Mouse (Mus musculus): ENCODE measurements around the gene Fdxr. TPM values are rescaled to one million over a fixed set of nuclear protein-coding genes. Genes with fewer than 3 reads are reported as not detected.

The Fdxr gene
- polyA plus RNA-seq, 1 experiment from 2014 or later, result 14.2 TPM

DNA sequence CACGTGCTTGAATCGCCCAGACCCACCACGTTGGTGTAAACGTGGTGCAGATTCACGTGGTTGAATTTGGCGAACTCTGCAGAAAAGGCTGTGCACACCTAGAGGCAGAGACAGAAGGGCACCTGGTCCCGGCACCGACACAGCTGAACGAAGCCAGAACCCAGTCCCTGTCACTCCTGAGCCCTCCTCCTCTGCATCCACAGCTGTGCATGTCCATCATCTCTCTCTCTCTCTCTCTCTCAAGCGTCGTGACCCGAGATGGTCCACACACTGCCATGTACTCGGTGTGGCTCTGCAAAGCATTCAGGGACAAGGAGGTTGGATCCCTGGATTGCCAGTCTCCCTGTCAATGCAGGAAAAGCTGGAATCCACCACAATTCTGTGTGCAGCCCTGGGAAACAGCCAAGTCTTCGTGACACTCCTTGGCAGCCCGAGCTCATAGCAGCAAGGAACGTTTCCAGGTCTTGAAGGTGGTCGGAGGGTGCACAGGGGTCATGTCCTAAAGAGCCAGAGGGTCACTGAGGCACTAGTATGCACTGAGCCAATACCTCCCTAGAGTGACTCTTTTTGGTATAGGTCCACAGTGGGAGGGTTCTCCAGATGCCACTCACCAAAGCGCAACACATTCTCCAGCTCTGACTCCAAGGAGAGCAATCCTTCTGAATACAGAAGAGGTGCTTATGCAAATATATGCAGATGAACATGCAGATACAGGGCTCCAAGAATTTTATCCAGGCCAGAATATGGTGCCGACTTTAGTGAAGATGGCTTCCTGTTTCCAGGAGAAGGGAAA lies 9.5 kb upstream of the Fdxr start:
- H3K27me3 ChIP-seq (replicated peaks; ENCODE audit: control insufficient read depth, insufficient read depth, low read length), result no peaks in the 10 kb centered on the region
- H3K9ac ChIP-seq (ENCODE audit: low read length), result no peak overlapping the region
- WGBS, result 81% methylated on average over 19 of the region's 19 CpGs
- H3K4me3 ChIP-seq (ENCODE audit: low read depth, low read length), result no peak overlapping the region
- DNase-seq (ENCODE audit: low spot score) (no peak), ATAC-seq (replicated peaks; ENCODE audit: low FRiP score, low TSS enrichment, low read depth) (no peak)
- H3K4me2 ChIP-seq (ENCODE audit: low read length), result no peak overlapping the region
- H3K27ac ChIP-seq (ENCODE audit: low read depth), result no peak overlapping the region
- peaks cover 9% of the 10 kb centered on the region for H3K4me1 ChIP-seq (replicated peaks; ENCODE audit: control insufficient read depth, insufficient read depth, low read length)
- H3K36me3 ChIP-seq (ENCODE audit: control insufficient read depth, insufficient read depth, low read length), result no peaks in the 10 kb centered on the region
- H3K9me3 ChIP-seq (ENCODE audit: control insufficient read depth, low read length), result no peaks in the 10 kb centered on the region

DNA sequence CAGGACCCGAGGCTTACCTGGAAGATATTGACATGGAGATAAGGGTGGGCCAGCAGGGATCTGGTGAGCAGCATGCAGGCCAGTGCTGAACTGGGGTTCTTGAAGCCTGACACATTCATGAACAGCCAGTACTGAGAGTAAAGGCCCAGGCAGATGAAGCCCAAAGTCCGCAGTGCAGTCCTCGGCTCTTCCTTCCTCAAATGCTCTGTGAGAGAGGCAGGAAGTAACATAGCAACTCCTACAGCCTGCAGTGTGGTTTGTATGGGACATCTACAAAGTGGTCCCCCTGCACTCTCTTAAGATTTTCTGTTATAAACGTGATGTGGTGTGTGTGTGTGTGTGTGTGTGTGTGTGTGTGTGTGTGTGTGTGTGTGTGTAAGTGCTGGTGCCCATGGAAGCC lies 8.4 kb upstream of the Fdxr start:
- Histone ChIP-seq H3K4me3 (ENCODE audit: low read depth, low read length) (no peak overlapping the region), H3K4me2 (ENCODE audit: low read length) (no peak overlapping the region), H3K9me3 (ENCODE audit: control insufficient read depth, low read length) (no peaks in the 10 kb centered on the region), H3K36me3 (ENCODE audit: control insufficient read depth, insufficient read depth, low read length) (no peaks in the 10 kb centered on the region), H3K27ac (ENCODE audit: low read depth) (no peak overlapping the region), H3K27me3 (replicated peaks; ENCODE audit: control insufficient read depth, insufficient read depth, low read length) (no peaks in the 10 kb centered on the region), H3K4me1 (replicated peaks; ENCODE audit: control insufficient read depth, insufficient read depth, low read length) (peaks cover 4% of the 10 kb centered on the region), H3K9ac (ENCODE audit: low read length) (no peak overlapping the region)
- DNase-seq (ENCODE audit: low spot score), result no peak
- no peak for ATAC-seq (replicated peaks; ENCODE audit: low FRiP score, low TSS enrichment, low read depth)
- WGBS, result 48% methylated on average over 4 of the region's 4 CpGs

DNA sequence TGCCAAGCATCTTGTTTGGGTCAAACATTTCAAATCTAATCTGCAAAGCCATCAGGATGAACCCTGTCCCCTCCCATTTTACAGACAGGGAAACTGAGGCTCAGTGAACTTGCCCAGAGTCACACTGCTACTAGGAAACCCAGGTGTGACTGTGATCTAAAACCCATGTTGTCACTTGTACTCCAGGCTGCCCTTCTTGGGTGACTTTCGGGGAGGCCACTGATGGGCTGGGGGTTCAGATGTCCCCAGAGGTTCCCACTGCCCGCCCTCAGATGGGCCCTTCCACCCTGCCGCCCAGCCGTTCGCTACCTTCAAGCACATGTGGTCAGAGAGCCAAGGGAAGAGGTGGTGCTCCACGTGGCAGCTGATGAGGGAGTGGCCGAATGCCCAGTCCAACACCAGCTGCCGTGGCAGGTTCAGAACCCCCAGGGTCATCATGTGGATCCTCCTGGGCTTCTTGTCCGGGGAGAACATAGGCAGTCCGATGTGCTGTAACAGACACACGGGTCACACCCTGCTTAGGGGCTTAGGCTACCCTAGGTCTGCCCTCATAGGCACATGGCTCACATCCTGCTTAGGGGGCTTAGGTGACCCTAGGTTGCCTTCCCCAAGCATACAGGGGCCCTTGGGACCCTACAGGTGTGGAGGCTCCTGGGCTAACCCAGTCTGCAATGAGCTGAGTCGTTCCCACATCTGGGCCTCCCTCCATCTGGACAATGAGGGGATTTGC lies 7.2 kb upstream of the Fdxr start:
- Histone ChIP-seq H3K9me3 (ENCODE audit: control insufficient read depth, low read length) (no peaks in the 10 kb centered on the region), H3K27ac (ENCODE audit: low read depth) (no peak overlapping the region), H3K9ac (ENCODE audit: low read length) (no peak overlapping the region), H3K36me3 (ENCODE audit: control insufficient read depth, insufficient read depth, low read length) (no peaks in the 10 kb centered on the region), H3K4me3 (ENCODE audit: low read depth, low read length) (no peak overlapping the region), H3K4me1 (replicated peaks; ENCODE audit: control insufficient read depth, insufficient read depth, low read length) (no peaks in the 10 kb centered on the region), H3K4me2 (ENCODE audit: low read length) (no peak overlapping the region), H3K27me3 (replicated peaks; ENCODE audit: control insufficient read depth, insufficient read depth, low read length) (no peaks in the 10 kb centered on the region)
- ATAC-seq (replicated peaks; ENCODE audit: low FRiP score, low TSS enrichment, low read depth) (no peak), DNase-seq (ENCODE audit: low spot score) (no peak)
- 83% methylated on average over 12 of the region's 12 CpGs for WGBS

DNA sequence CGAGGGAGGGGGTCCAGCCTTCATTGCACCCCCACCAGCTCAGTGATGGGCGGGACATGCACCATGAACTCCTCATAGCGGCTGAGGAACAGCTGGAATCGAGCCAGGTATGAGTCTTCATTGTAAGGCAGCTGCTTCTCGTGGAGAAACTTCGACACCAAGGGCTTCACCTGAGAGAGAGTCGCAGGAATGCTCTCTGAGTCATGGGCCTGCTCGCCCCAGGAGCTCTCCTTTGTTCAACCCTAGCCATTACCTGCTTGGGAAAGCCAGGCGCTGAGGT lies 6.6 kb upstream of the Fdxr start:
- Histone ChIP-seq H3K36me3 (ENCODE audit: control insufficient read depth, insufficient read depth, low read length) (no peaks in the 10 kb centered on the region), H3K27me3 (replicated peaks; ENCODE audit: control insufficient read depth, insufficient read depth, low read length) (no peaks in the 10 kb centered on the region), H3K4me3 (ENCODE audit: low read depth, low read length) (no peak overlapping the region), H3K27ac (ENCODE audit: low read depth) (no peak overlapping the region), H3K9me3 (ENCODE audit: control insufficient read depth, low read length) (no peaks in the 10 kb centered on the region), H3K4me2 (ENCODE audit: low read length) (no peak overlapping the region), H3K4me1 (replicated peaks; ENCODE audit: control insufficient read depth, insufficient read depth, low read length) (no peaks in the 10 kb centered on the region), H3K9ac (ENCODE audit: low read length) (no peak overlapping the region)
- ATAC-seq (replicated peaks; ENCODE audit: low FRiP score, low TSS enrichment, low read depth), result no peak
- WGBS, result 72% methylated on average over 9 of the region's 9 CpGs
- no peak for DNase-seq (ENCODE audit: low spot score)

DNA sequence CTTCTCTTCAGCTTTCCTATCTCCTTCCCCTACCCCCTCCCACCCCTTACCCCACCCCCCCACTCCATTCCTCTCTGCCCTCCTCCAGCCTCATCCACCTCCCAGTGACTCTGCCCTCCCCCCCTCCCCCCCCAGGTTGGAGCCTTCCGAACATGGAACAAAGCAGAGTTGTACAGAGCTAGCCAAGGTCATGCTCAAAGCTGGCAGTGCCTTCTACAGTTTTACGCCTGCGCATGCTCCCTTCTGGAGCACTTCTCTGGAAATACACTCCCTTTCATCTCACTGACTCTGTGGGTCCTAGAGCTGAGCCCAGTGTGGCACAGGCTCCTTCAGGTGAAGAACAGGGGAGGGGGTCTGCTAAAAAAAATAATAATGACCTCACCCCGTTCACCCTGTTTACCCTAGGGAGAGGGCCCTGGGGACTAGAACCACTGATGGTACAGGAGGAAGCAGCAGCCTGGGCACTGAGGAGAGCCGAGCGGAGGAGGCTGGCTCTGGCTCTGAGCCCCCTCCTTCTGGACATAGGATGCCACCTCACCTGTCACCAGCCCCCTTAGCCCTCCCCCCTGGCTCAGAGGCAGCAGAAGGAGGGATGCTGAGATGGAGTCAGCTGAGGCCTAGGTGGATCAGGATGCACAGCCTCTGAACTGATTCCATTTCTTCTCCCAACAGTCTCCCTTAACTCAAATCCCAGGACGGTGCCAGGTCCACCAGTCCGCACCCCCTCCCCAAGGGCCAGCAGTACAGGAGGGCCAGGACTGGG lies 6.1 kb upstream of the Fdxr start:
- no peaks in the 10 kb centered on the region for H3K27me3 ChIP-seq (replicated peaks; ENCODE audit: control insufficient read depth, insufficient read depth, low read length)
- H3K4me1 ChIP-seq (replicated peaks; ENCODE audit: control insufficient read depth, insufficient read depth, low read length), result 0 out of 2 replicates have a peak, but pooled peaks cover 2% of the 10 kb centered on the region
- H3K36me3 ChIP-seq (ENCODE audit: control insufficient read depth, insufficient read depth, low read length), result no peaks in the 10 kb centered on the region
- no peaks in the 10 kb centered on the region for H3K9me3 ChIP-seq (ENCODE audit: control insufficient read depth, low read length)
- 76% methylated on average over 8 of the region's 8 CpGs for WGBS
- no peak overlapping the region for H3K9ac ChIP-seq (ENCODE audit: low read length)
- ATAC-seq (replicated peaks; ENCODE audit: low FRiP score, low TSS enrichment, low read depth), result no peak
- H3K4me3 ChIP-seq (ENCODE audit: low read depth, low read length), result no peak overlapping the region
- no peak for DNase-seq (ENCODE audit: low spot score)
- H3K27ac ChIP-seq (ENCODE audit: low read depth), result no peak overlapping the region
- no peak overlapping the region for H3K4me2 ChIP-seq (ENCODE audit: low read length)

- Histone ChIP-seq H3K4me1 (replicated peaks; ENCODE audit: control insufficient read depth, insufficient read depth, low read length) (peaks cover 6% of the 10 kb centered on the region; the same call in 1 of the 2 replicates), H3K4me3 (ENCODE audit: low read depth, low read length) (no peak overlapping the region), H3K9me3 (ENCODE audit: control insufficient read depth, low read length) (no peaks in the 10 kb centered on the region), H3K36me3 (ENCODE audit: control insufficient read depth, insufficient read depth, low read length) (no peaks in the 10 kb centered on the region), H3K27ac (ENCODE audit: low read depth) (no peak overlapping the region), H3K27me3 (replicated peaks; ENCODE audit: control insufficient read depth, insufficient read depth, low read length) (no peaks in the 10 kb centered on the region), H3K4me2 (ENCODE audit: low read length) (no peak overlapping the region), H3K9ac (ENCODE audit: low read length) (no peak overlapping the region)
- 70% methylated on average over 8 of the region's 8 CpGs for whole genome bisulfite sequencing
- DNase-seq (ENCODE audit: low spot score), result no peak
- no peak for ATAC-seq (replicated peaks; ENCODE audit: low FRiP score, low TSS enrichment, low read depth)
These were observed 5.4 kb upstream of the Fdxr start for GRCm38 (mm10) chr11:115282295-115282694.

GRCm38 (mm10) chr11:115279726-115280125 lies 2.9 kb upstream of the Fdxr start:
- no peak for ATAC-seq (replicated peaks; ENCODE audit: low FRiP score, low TSS enrichment, low read depth)
- Histone ChIP-seq H3K4me3 (ENCODE audit: low read depth, low read length) (no peak overlapping the region), H3K27ac (ENCODE audit: low read depth) (no peak overlapping the region), H3K9ac (ENCODE audit: low read length) (no peak overlapping the region), H3K27me3 (replicated peaks; ENCODE audit: control insufficient read depth, insufficient read depth, low read length) (no peaks in the 10 kb centered on the region), H3K4me1 (replicated peaks; ENCODE audit: control insufficient read depth, insufficient read depth, low read length) (peaks cover 13% of the 10 kb centered on the region; the same call in 1 of the 2 replicates), H3K4me2 (ENCODE audit: low read length) (no peak overlapping the region), H3K9me3 (ENCODE audit: control insufficient read depth, low read length) (no peaks in the 10 kb centered on the region), H3K36me3 (ENCODE audit: control insufficient read depth, insufficient read depth, low read length) (no peaks in the 10 kb centered on the region)
- 68% methylated on average over 1 of the region's 1 CpGs for WGBS
- no peak for DNase-seq (ENCODE audit: low spot score)

GRCm38 (mm10) chr11:115278176-115278575 lies 1.3 kb upstream of the Fdxr start:
- Histone ChIP-seq H3K27ac (ENCODE audit: low read depth) (no peak overlapping the region), H3K9me3 (ENCODE audit: control insufficient read depth, low read length) (no peaks in the 10 kb centered on the region), H3K27me3 (replicated peaks; ENCODE audit: control insufficient read depth, insufficient read depth, low read length) (no peaks in the 10 kb centered on the region), H3K4me1 (replicated peaks; ENCODE audit: control insufficient read depth, insufficient read depth, low read length) (peaks cover 13% of the 10 kb centered on the region; the same call in 1 of the 2 replicates), H3K4me2 (ENCODE audit: low read length) (peak overlapping the region; percentile 68), H3K4me3 (ENCODE audit: low read depth, low read length) (no peak overlapping the region), H3K9ac (ENCODE audit: low read length) (no peak overlapping the region), H3K36me3 (ENCODE audit: control insufficient read depth, insufficient read depth, low read length) (no peaks in the 10 kb centered on the region)
- ATAC-seq (replicated peaks; ENCODE audit: low FRiP score, low TSS enrichment, low read depth) (no peak), DNase-seq (ENCODE audit: low spot score) (no peak)
- WGBS, result 66% methylated on average over 6 of the region's 6 CpGs

Data from intestine, embryonic 14.5 days (tissue).